Mouse (Mus musculus): Measurements from ENCODE around the gene Pus3.

DNA sequence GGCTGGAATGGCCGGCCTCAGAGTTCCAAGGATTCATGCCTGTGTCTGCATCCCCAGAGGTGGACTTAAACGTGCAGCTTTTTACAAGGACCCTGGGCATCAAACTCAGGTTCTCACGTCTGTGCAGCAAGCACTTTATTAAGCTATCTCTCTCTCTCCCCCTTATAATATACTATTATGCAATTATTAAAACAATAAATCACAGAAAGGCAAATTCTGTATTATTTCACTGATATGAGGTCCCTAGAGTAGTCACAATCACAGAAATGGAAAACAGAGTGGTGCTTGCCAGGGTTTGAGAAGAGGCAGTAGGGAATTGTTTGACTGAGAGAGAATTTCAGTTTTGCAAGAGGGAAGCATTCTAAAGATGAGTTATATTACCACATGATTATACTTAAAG lies 29.3 kb upstream of the Pus3 start:
- TF ChIP-seq POLR2A (IDR thresholded peaks at IDR 0.05; ENCODE audit: insufficient read length, low read depth) (no peak), POLR2AphosphoS2 (IDR thresholded peaks at IDR 0.05; ENCODE audit: insufficient read length, low read depth) (no peak), MAX (IDR thresholded peaks at IDR 0.05; ENCODE audit: low read depth) (no peak), E2F4 (IDR thresholded peaks at IDR 0.05; ENCODE audit: insufficient read depth) (no peak), USF1 (IDR thresholded peaks at IDR 0.05; ENCODE audit: low read depth) (no peak), MYOD1 (IDR thresholded peaks at IDR 0.05; ENCODE audit: control insufficient read depth in 1 of 3, insufficient read length in 2 of 3, low read depth in 2 of 3) (no peak), MYOG (IDR thresholded peaks at IDR 0.05; ENCODE audit: control insufficient read depth in 1 of 3, insufficient read depth in 1 of 3, insufficient read length in 2 of 3, low read depth in 2 of 3) (no peak)

Data from myocyte (in vitro differentiated cells).